Mouse (Mus musculus) embryonic facial prominence, embryonic 14.5 days (tissue): Measurements from ENCODE around the gene Exosc2. TPM values are rescaled to one million over a fixed set of nuclear protein-coding genes. Genes with fewer than 3 reads are reported as not detected.

Source experiments
- ATAC-seq: fragments of 200-750 bp; cut with Nextera tagmentation; 2 replicates; pipeline ENCODE4 v1.8.0; 2017; ENCODE audit warnings: low read depth, moderate number of reproducible peaks, moderate TSS enrichment
- DNase-seq: peaks from one replicate; pipeline ENCODE4 v3.0.0-alpha.2; 2015; ENCODE audit warnings: low spot score
- H3K27ac ChIP-seq: fragments of 300-500 bp; sonication (generic); replicated peaks from 2 replicates; pipeline ENCODE4 v1.5.1; 2014; ENCODE audit warnings: low read depth, mild to moderate bottlenecking, low read length, moderate library complexity
- H3K27me3 ChIP-seq: fragments of 300-500 bp; sonication (generic); replicated peaks from 2 replicates; pipeline ENCODE4 v1.6.1; 2014; ENCODE audit warnings: low read length; ENCODE audit not compliant: control insufficient read depth, insufficient read depth
- H3K36me3 ChIP-seq: fragments of 300-500 bp; sonication (generic); 2 replicates; pipeline ENCODE4 v1.6.1; 2014; ENCODE audit warnings: low read length, mixed read lengths; ENCODE audit not compliant: control insufficient read depth, insufficient read depth
- H3K4me1 ChIP-seq: fragments of 300-500 bp; sonication (generic); 2 replicates; pipeline ENCODE4 v1.6.1; 2014; ENCODE audit warnings: antibody characterized with exemption, low read length; ENCODE audit not compliant: control insufficient read depth, insufficient read depth
- H3K4me2 ChIP-seq: fragments of 300-500 bp; sonication (generic); 2 replicates; pipeline ENCODE4 v1.6.1; 2014; ENCODE audit warnings: low read depth, mild to moderate bottlenecking, low read length, moderate library complexity, mixed read lengths
- H3K4me3 ChIP-seq: fragments of 300-500 bp; sonication (generic); 2 replicates; pipeline ENCODE4 v1.5.1; 2014; ENCODE audit warnings: low read depth, mild to moderate bottlenecking, low read length
- H3K9ac ChIP-seq: fragments of 300-500 bp; sonication (generic); 2 replicates; pipeline ENCODE4 v1.6.1; 2014; ENCODE audit warnings: low read depth, mild to moderate bottlenecking, low read length, moderate library complexity, mixed read lengths
- H3K9me3 ChIP-seq: fragments of 300-500 bp; sonication (generic); 2 replicates; pipeline ENCODE4 v1.6.1; 2016; ENCODE audit warnings: low read length; ENCODE audit not compliant: control insufficient read depth
- WGBS: fragments of 180-500 bp; shearing (Covaris S2); extraction: QIAGEN DNeasy Blood & Tissue Kit; methylation state at CpG from one replicate; pipeline ENCODE4 v1.1.7; 2014; 5-methylcytosine and 5-hydroxymethylcytosine counted together
- polyA plus RNA-seq: library from polyadenylated mRNA; unstranded; fragments of >200 nt; fragmentation: Nextera tagmentation; extraction: Ambion mirVana; gene quantifications from 2 replicates; pipeline ENCODE4 v1.2.1, GENCODE M21; 2014

The Exosc2 gene
- polyA plus RNA-seq, 1 experiment from 2014 or later, result 36.8 TPM

GRCm38 (mm10) chr2:31712716-31713115, 42.2 kb downstream of the Exosc2 start:
- Histone ChIP-seq H3K36me3 (no peaks in the 10 kb centered on the region), H3K4me3 (no peak overlapping the region), H3K4me2 (no peak overlapping the region), H3K27me3 (no peaks in the 10 kb centered on the region), H3K9ac (no peak overlapping the region), H3K4me1 (no peaks in the 10 kb centered on the region), H3K27ac (no peak overlapping the region), H3K9me3 (no peaks in the 10 kb centered on the region)
- DNase-seq (no peak), ATAC-seq (no peak)
- WGBS, result 94% methylated on average over 2 of the region's 2 CpGs

- no peak overlapping the region for H3K4me3 ChIP-seq
- no peak overlapping the region for H3K9ac ChIP-seq
- no peaks in the 10 kb centered on the region for H3K36me3 ChIP-seq
- no peaks in the 10 kb centered on the region for H3K4me1 ChIP-seq
- no peaks in the 10 kb centered on the region for H3K27me3 ChIP-seq
- no peak overlapping the region for H3K27ac ChIP-seq
- no peak overlapping the region for H3K4me2 ChIP-seq
- DNase-seq (no peak), ATAC-seq (no peak)
- 86% methylated on average over 3 of the region's 3 CpGs for WGBS
- no peaks in the 10 kb centered on the region for H3K9me3 ChIP-seq
These were observed 43.3 kb downstream of the Exosc2 start for GRCm38 (mm10) chr2:31713813-31714212.

- Histone ChIP-seq H3K27ac (no peak overlapping the region), H3K9ac (no peak overlapping the region), H3K4me2 (no peak overlapping the region), H3K36me3 (no peaks in the 10 kb centered on the region), H3K4me3 (no peak overlapping the region), H3K4me1 (no peaks in the 10 kb centered on the region), H3K9me3 (no peaks in the 10 kb centered on the region), H3K27me3 (no peaks in the 10 kb centered on the region)
- WGBS, result 92% methylated on average over 4 of the region's 4 CpGs
- DNase-seq (no peak), ATAC-seq (no peak)
These were observed 44.3 kb downstream of the Exosc2 start for GRCm38 (mm10) chr2:31714780-31715179.

- Histone ChIP-seq H3K4me2 (no peak overlapping the region), H3K4me1 (no peaks in the 10 kb centered on the region), H3K9ac (no peak overlapping the region), H3K9me3 (no peaks in the 10 kb centered on the region), H3K36me3 (no peaks in the 10 kb centered on the region), H3K27me3 (no peaks in the 10 kb centered on the region), H3K27ac (no peak overlapping the region), H3K4me3 (no peak overlapping the region)
- no peak for DNase-seq
- 85% methylated on average over 7 of the region's 7 CpGs for WGBS
- ATAC-seq, result no peak
These were observed 45.5 kb downstream of the Exosc2 start for GRCm38 (mm10) chr2:31715985-31716384.

- Histone ChIP-seq H3K9me3 (no peaks in the 10 kb centered on the region), H3K9ac (no peak overlapping the region), H3K4me1 (no peaks in the 10 kb centered on the region), H3K4me2 (no peak overlapping the region), H3K27ac (no peak overlapping the region), H3K36me3 (no peaks in the 10 kb centered on the region), H3K4me3 (no peak overlapping the region), H3K27me3 (no peaks in the 10 kb centered on the region)
- ATAC-seq (no peak), DNase-seq (no peak)
- 90% methylated on average over 6 of the region's 6 CpGs for WGBS
These were observed 48.8 kb downstream of the Exosc2 start for GRCm38 (mm10) chr2:31719202-31719880.

- WGBS, result 74% methylated on average over 2 of the region's 2 CpGs
- no peak overlapping the region for H3K4me3 ChIP-seq
These were observed 49.4 kb downstream of the Exosc2 start for GRCm38 (mm10) chr2:31719944-31720343.

GRCm38 (mm10) chr2:31720783-31721182, 50.3 kb downstream of the Exosc2 start:
- Histone ChIP-seq H3K4me2 (no peak overlapping the region), H3K4me3 (no peak overlapping the region), H3K4me1 (no peaks in the 10 kb centered on the region), H3K27me3 (no peaks in the 10 kb centered on the region), H3K36me3 (no peaks in the 10 kb centered on the region), H3K27ac (no peak overlapping the region), H3K9me3 (no peaks in the 10 kb centered on the region), H3K9ac (no peak overlapping the region)
- no peak for DNase-seq
- ATAC-seq, result no peak
- 67% methylated on average over 4 of the region's 4 CpGs for WGBS

More at GRCm38 (mm10) chr2:31719944-31720343, 49.4 kb downstream of the Exosc2 start:
- ATAC-seq (no peak), DNase-seq (no peak)
- Histone ChIP-seq H3K27ac (no peak overlapping the region), H3K36me3 (no peaks in the 10 kb centered on the region), H3K27me3 (no peaks in the 10 kb centered on the region), H3K4me1 (no peaks in the 10 kb centered on the region), H3K9ac (no peak overlapping the region), H3K4me2 (no peak overlapping the region), H3K9me3 (no peaks in the 10 kb centered on the region)

GRCm38 (mm10) chr2:31724730-31725490, 54.4 kb downstream of the Exosc2 start:
- WGBS, result 95% methylated on average over 7 of the region's 7 CpGs
- Histone ChIP-seq H3K27me3 (no peaks in the 10 kb centered on the region), H3K36me3 (no peaks in the 10 kb centered on the region), H3K27ac (no peak overlapping the region), H3K9ac (no peak overlapping the region), H3K4me1 (no peaks in the 10 kb centered on the region; the same call in 1 of the 2 replicates), H3K4me2 (no peak overlapping the region), H3K4me3 (no peak overlapping the region), H3K9me3 (no peaks in the 10 kb centered on the region)
- DNase-seq, result no peak
- no peak for ATAC-seq
